Mouse (Mus musculus) megakaryocyte progenitor cell, adult 5-6 weeks (primary cell): ENCODE data around the gene Unc93b1. TPM values are rescaled to one million over a fixed set of nuclear protein-coding genes. Genes with fewer than 3 reads are reported as not detected.
A peak's percentile ranks its signal among the peaks of the same experiment; 100 is the strongest.

Experiments used
- ATAC-seq: replicated peaks from 2 replicates; pipeline ENCODE4 v1.8.0; 2016; ENCODE audit warnings: mild to moderate bottlenecking, moderate TSS enrichment, inconsistent platforms; ENCODE audit not compliant: poor library complexity
- total RNA-seq, 2 experiments: library from RNA; stranded (forward) in 1 of 2; stranded (reverse) in 1 of 2; fragments of 157-497, 149-512 nt in 1 of 2; fragments of 200-1000 nt in 1 of 2; gene quantifications; 2 replicates each; pipeline versions ENCODE4 v1.2.3 to v1.2.4; 2015 to 2017

The Unc93b1 gene
- total RNA-seq, 2 experiments from 2014 or later: 95.9 to 202 TPM

- ATAC-seq: peak; percentile 93
Measured at GRCm38 (mm10) chr19:3912337-3913204, 22.4 kb upstream of the Unc93b1 start, which contains the start of gene Ndufs8. Ndufs8 (minus strand) TSS chr19:3912774.

GRCm38 (mm10) chr19:3913692-3914091, 21.3 kb upstream of the Unc93b1 start:
- ATAC-seq: no peak

- no peak for ATAC-seq
Measured at GRCm38 (mm10) chr19:3914535-3914934, 20.5 kb upstream of the Unc93b1 start.

GRCm38 (mm10) chr19:3916727-3917126, 18.3 kb upstream of the Unc93b1 start:
- ATAC-seq: no peak

- no peak for ATAC-seq
Measured at GRCm38 (mm10) chr19:3919928-3920327, 15.1 kb upstream of the Unc93b1 start.

GRCm38 (mm10) chr19:3922661-3923371, 12.2 kb upstream of the Unc93b1 start:
- peak; percentile 41 for ATAC-seq

GRCm38 (mm10) chr19:3923586-3923985, 11.4 kb upstream of the Unc93b1 start:
- ATAC-seq: peak; percentile 36; the same call in 1 of the 2 replicates

- ATAC-seq: no peak
Measured at GRCm38 (mm10) chr19:3924190-3924589, 10.8 kb upstream of the Unc93b1 start.

- ATAC-seq: no peak
Measured at GRCm38 (mm10) chr19:3924868-3925267, 10.1 kb upstream of the Unc93b1 start.

GRCm38 (mm10) chr19:3925859-3926258, 9.1 kb upstream of the Unc93b1 start:
- ATAC-seq: no peak

- ATAC-seq: no peak
Measured at GRCm38 (mm10) chr19:3926279-3926678, 8.7 kb upstream of the Unc93b1 start.

- no peak for ATAC-seq
Measured at GRCm38 (mm10) chr19:3926685-3927084, 8.3 kb upstream of the Unc93b1 start.

GRCm38 (mm10) chr19:3927989-3928388, 7.0 kb upstream of the Unc93b1 start:
- ATAC-seq: no peak

GRCm38 (mm10) chr19:3928779-3929178, 6.2 kb upstream of the Unc93b1 start:
- no peak for ATAC-seq

GRCm38 (mm10) chr19:3929211-3929941, 5.6 kb upstream of the Unc93b1 start, which contains the start of gene Aldh3b1:
Aldh3b1 (minus strand) TSS chr19:3929808.
- peak; percentile 73 for ATAC-seq

- ATAC-seq: no peak
Measured at GRCm38 (mm10) chr19:3930262-3931057, 4.5 kb upstream of the Unc93b1 start.

GRCm38 (mm10) chr19:3931716-3932115, 3.3 kb upstream of the Unc93b1 start:
- peak; percentile 51 for ATAC-seq

- peak; percentile 55 for ATAC-seq
Measured at GRCm38 (mm10) chr19:3935896-3936850, 1.2 kb downstream of the Unc93b1 start.

- ATAC-seq: no peak
Measured at GRCm38 (mm10) chr19:3942315-3942714, 7.3 kb downstream of the Unc93b1 start.
